Mouse (Mus musculus) right cerebral cortex, postnatal 4 days (tissue): ENCODE data around the gene Fbn1.

Experiments used
- DNase-seq: peaks from one replicate; pipeline ENCODE4 v3.0.0-alpha.2; 2022

Fbn1 gene

DNA sequence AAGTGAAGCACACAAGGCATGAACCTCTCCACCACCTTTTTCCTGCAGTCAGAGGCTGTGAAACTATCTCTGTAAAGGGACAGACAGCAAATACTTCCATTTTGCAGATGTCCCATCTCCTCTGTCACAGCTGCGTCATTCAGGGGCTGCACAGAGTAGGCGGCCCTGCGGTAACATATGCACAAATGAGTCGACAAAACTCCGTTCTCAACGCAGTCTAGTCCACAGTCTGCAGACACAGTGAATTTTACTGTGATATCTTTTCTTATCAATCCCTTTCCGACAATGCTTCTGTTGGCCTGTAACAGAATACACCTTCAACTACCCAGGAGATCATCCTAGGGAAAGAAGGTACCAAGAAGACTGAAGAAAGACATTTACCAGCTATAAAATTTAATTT lies 9.6 kb downstream of the Fbn1 start:
- no peak for DNase-seq

- DNase-seq, result no peak
These were observed 11.1 kb downstream of the Fbn1 start for GRCm38 (mm10) chr2:125496696-125497095.

- DNase-seq, result no peak
These were observed 12.7 kb downstream of the Fbn1 start for GRCm38 (mm10) chr2:125494831-125495812.

- DNase-seq, result no peak
These were observed 13.5 kb downstream of the Fbn1 start for GRCm38 (mm10) chr2:125494291-125494690.

- DNase-seq, result no peak
These were observed 15.5 kb downstream of the Fbn1 start for GRCm38 (mm10) chr2:125492050-125492900.

DNA sequence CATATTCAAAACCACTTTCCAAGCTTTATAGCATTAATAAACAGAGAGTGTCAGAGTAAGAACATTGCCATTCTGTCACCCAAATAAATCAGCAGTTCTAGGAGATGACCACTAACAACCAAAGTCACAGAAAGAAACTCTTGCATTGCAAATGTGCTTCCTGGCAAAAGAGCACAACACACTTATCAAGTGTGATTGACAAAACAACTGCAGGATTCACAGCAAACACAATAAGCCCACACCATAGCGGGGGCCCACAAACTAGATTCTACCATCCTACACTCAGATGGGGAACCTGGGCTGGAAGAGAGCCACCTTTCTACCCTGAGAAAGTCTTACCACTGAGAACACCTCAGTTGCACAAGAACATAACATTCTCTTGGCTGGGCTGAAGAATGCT lies 17.8 kb downstream of the Fbn1 start:
- no peak for DNase-seq

- DNase-seq, result no peak
These were observed 22.9 kb downstream of the Fbn1 start for GRCm38 (mm10) chr2:125484910-125485309.

- DNase-seq, result no peak
These were observed 23.6 kb downstream of the Fbn1 start for GRCm38 (mm10) chr2:125484164-125484563.

DNA sequence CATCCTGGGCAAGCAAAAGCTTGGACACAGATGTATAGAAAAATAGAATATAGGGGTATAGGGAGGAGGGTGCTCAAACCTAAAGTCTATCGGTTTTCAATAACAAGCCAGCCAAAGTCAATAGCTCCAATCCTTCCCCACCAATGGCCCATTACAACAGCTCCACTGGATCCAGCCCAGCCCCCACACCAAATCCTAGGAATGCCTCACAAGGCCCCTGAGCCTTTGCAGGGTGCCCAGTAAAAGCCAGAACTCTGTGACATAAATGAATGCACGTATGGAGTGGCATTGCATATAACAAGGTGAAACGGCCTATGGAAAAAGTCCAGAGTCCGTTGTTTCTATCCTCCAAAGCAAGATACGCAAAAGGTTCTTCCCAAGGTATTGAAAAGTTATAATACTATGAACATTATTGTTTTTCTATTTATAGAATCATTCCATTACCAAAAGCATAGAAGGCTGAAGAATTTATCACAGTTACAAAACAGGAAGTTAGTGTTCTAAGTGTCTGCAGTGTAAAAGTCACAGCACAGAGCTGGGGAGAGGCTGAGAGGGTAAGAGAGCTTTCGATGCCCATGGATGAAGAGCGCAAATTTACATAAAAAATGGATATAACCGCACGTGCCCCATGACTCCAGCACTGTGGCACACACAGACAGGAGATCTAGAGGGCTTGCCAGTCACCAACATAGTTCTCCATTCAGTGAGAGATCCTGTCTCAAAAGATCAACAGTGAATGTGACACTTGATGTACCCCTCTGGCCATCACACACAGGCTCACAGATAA lies 26.1 kb downstream of the Fbn1 start:
- DNase-seq, result no peak

DNA sequence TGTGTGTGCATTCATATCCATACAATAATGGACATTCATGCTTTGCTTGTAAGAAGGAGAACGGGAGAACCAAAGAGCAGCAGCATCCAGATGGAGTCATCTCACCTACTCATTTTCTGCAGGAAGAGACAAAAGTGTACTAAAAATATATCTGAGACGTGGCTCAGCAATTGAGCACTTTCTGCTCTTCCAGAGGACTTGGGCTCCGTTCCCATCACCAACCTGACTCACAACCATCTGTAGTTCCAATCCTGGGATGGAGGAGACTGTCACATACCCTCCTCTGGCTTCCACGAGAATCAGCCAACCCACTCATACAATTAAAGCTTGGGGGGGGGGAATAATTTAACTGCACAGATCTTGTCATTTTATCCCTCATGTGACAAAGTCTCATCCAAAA lies 26.7 kb downstream of the Fbn1 start:
- no peak for DNase-seq

- no peak for DNase-seq
These were observed 27.7 kb downstream of the Fbn1 start for GRCm38 (mm10) chr2:125480057-125480456.

- no peak for DNase-seq
These were observed 29.1 kb downstream of the Fbn1 start for GRCm38 (mm10) chr2:125478705-125479104.

DNA sequence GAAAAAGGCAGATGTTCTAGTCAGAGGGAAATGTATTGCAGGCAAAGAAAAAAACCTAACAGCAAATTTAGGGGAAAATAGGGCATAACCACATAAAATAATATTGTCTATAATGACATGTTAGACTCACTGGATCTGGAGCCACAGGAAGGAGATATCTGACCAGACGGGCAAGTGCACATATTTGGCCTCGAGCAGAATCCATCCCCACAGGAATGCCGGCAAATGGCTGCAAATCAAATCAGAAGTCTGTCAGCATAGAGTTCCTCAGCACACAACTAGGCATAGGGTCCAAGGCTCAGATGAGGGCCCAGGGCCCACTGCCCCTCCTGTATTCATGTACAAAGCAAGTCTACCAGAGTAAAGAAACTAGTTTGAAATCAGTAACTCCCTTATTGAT lies 30.4 kb downstream of the Fbn1 start:
- no peak for DNase-seq

DNA sequence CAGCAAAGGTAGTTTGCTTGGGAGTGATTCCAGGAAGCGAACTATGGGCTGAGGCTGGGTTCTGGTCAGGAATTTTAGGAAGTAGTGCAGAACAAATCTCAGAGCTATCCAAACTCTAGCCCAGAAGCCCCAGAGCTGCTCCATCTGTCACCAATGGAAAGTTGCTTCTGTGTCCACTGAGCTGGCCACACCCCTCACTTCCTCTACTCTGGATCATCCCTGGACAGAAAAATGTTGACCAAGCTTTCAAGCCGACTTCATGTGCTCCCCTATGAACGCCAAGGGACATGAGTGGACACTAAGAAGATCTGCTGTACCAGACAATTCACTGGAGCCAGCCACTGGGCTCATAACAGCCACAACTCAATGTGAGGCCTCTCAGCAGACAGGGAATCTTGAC lies 31.6 kb downstream of the Fbn1 start:
- no peak for DNase-seq

GRCm38 (mm10) chr2:125474690-125475089 lies 33.1 kb downstream of the Fbn1 start:
- no peak for DNase-seq

- DNase-seq, result no peak
These were observed 34.6 kb downstream of the Fbn1 start for GRCm38 (mm10) chr2:125473228-125473627.

- DNase-seq, result no peak
These were observed 36.1 kb downstream of the Fbn1 start for GRCm38 (mm10) chr2:125471721-125472120.

GRCm38 (mm10) chr2:125470553-125471295 lies 37.1 kb downstream of the Fbn1 start:
- DNase-seq, result no peak

DNA sequence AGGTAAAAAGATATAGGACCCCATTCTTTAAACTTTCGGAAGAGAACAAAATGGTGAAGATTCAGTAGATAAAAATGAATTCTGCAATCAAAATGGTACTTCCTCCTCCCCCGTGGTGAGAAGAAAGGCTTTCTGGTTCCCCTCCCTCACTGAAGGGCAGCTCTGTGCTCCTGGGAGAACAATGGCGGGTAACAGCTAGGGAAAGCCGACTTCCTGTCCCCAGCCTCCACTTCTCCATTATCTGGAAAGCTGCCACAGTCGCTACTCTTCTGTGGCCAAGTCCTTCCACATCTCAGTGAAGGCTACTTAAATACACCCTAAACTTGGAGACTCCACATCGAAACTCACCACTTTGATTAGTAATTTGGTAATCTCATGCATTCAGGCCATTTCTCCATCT lies 43.8 kb downstream of the Fbn1 start:
- DNase-seq, result no peak

- no peak for DNase-seq
These were observed 48.7 kb downstream of the Fbn1 start for GRCm38 (mm10) chr2:125459087-125459486.

DNA sequence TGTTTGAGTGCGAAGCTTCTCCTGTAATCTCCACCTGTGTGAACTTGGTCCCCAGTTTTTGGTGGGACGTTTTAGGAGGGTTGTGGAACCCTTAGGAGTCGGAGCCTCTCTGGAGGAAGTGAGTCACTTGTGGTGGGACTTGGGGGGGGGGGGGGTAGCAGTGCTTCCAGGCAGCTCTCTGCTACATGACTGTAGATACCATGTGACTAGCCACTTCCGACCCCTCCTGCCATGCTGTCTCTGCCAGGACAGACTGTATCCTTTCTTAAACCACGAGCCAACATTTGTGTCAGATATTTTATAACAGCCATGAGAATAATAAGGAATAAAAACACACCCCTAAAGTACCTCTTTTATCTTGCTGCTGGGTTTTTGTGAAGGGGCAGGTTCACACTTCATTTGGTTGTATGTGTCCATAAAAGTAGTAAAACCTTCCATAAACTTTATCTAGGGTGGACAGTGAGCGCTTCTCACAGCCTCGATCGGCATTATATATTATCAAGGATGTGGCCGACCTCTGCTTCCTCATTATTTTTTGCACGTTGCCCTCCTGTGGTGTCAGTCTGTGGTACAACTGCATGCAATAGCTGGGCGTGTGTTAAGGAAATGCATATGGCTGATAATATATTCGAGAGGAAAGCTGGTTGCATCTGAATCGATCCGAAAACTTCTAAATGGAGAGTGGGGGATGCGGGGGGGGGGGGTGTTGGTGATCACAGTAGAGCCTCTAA lies 51.6 kb downstream of the Fbn1 start:
- DNase-seq, result no peak

DNA sequence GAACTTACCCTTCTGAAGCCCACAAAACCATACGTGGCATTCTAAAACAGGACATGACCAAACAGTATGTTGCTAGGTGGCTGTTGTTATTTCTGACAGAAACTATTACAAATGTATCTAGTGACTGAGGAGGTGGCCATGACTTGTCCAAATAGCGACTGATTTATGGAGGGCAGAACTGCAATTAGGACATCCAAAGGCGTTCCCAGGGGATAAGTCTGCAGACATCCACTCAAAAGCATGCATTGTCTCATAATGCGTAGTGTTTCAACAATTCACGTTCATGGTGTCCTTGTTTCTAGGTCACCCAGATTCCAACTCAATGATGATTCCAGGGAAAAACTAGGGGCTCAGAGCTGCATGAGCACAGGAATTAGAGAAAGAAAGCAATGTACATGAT lies 53.0 kb downstream of the Fbn1 start:
- DNase-seq, result no peak
